ENCODE assay signal across 8 mouse cellular contexts in the genomic region with DNA sequence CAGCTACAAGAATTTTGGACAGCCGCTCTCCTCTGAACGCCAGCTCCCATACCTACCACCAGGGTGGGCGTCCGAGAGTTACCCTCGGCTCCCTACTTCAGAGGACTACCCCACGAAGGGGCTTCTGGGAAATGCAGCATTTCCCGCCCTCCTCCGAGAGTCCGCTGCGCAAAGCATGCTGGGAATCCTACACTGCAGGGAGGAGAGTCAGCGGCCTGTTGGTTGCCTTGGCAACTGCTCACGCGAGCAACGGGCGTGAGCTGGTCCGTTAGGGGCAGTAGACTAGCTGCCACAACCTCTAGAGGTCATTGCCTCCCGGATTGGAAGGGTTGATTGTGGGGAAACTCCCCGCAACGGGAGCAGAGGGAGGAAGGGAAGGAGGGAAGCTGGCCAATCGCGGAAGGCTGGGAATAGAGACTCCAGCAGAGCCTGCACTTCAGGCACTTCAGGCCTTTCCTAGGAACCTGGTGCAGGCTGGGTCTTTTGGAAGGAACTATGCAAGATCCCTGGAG. TPM values are rescaled to one million over a fixed set of nuclear protein-coding genes. Genes with fewer than 3 reads are reported as not detected.
DNase-seq lines count a peak whose midpoint lies in the region; ATAC-seq and TF ChIP-seq lines count a peak whose summit lies in the region.

Gstt2 (minus strand) TSS at position 177 of the 512 bp plus-strand sequence.

- peaks cover 51% of the 10 kb centered on the region for H3K4me1 ChIP-seq in G1E (ENCODE audit: insufficient read depth, low read depth, low read length)
- H3K4me1 ChIP-seq in forebrain, embryonic 15.5 days = peaks cover 37% of the 10 kb centered on the region
- H3K4me1 ChIP-seq in liver, embryonic 16.5 days (ENCODE audit: control insufficient read depth, low read depth, low read length) = peaks cover 47% of the 10 kb centered on the region
- H3K4me1 ChIP-seq in neural tube, embryonic 12.5 days = peaks cover 19% of the 10 kb centered on the region
- no peaks in the 10 kb centered on the region; the same call in none of the 2 replicates for H3K4me1 ChIP-seq in stomach, postnatal 0 days (replicated peaks; ENCODE audit: control insufficient read depth, insufficient read depth)

- H3K27me3 ChIP-seq in G1E (ENCODE audit: insufficient read depth, low read length) = peaks cover 14% of the 10 kb centered on the region; the same call in 1 of the 2 replicates
- peaks cover 20% of the 10 kb centered on the region for H3K27me3 ChIP-seq in forebrain, embryonic 15.5 days
- H3K27me3 ChIP-seq in liver, embryonic 16.5 days (ENCODE audit: control insufficient read depth, insufficient read depth, low read depth, low read length) = peaks cover 14% of the 10 kb centered on the region
- peaks cover 23% of the 10 kb centered on the region for H3K27me3 ChIP-seq in neural tube, embryonic 12.5 days (replicated peaks)
- no peaks in the 10 kb centered on the region for H3K27me3 ChIP-seq in stomach, postnatal 0 days (ENCODE audit: control insufficient read depth, insufficient read depth, low read length)

- peak within 1 kb of the TSS; percentile 76 for H3K27ac ChIP-seq in forebrain, embryonic 15.5 days (replicated peaks)
- H3K27ac ChIP-seq in liver, embryonic 16.5 days (ENCODE audit: low read length) = peak within 1 kb of the TSS; percentile 84
- H3K27ac ChIP-seq in neural tube, embryonic 12.5 days = 0 out of 2 replicates have a peak within 1 kb of the TSS, but pooled peaks have one; percentile 13
- peak within 1 kb of the TSS; percentile 64 for H3K27ac ChIP-seq in stomach, postnatal 0 days (replicated peaks)

- peak within 1 kb of the TSS; percentile 59 for H3K9ac ChIP-seq in forebrain, embryonic 15.5 days (replicated peaks)
- peak within 1 kb of the TSS; percentile 85 for H3K9ac ChIP-seq in liver, embryonic 16.5 days (ENCODE audit: low read depth, low read length)
- H3K9ac ChIP-seq in neural tube, embryonic 12.5 days = peak within 1 kb of the TSS; percentile 51
- peak within 1 kb of the TSS; percentile 53 for H3K9ac ChIP-seq in stomach, postnatal 0 days (ENCODE audit: low read length)

- H3K36me3 ChIP-seq in G1E (replicated peaks) = peaks cover 4% of the 10 kb centered on the region
- no peaks in the 10 kb centered on the region for H3K36me3 ChIP-seq in forebrain, embryonic 15.5 days
- no peaks in the 10 kb centered on the region for H3K36me3 ChIP-seq in liver, embryonic 16.5 days (ENCODE audit: control insufficient read depth, insufficient read depth)
- no peaks in the 10 kb centered on the region for H3K36me3 ChIP-seq in neural tube, embryonic 12.5 days
- H3K36me3 ChIP-seq in stomach, postnatal 0 days (ENCODE audit: control insufficient read depth, insufficient read depth, low read length) = no peaks in the 10 kb centered on the region

- no peak for TF ChIP-seq EP300 in stomach, postnatal 0 days (optimal IDR thresholded peaks at IDR 0.05)

- intact Hi-C loops in heart, postnatal 14 days (cut with DNase I) = loop anchor here (5.0 kb wide), 1 partner anchor 250 kb away; the partner anchor contains the start of gene Ggt5

- peak within 1 kb of the TSS; percentile 68 for H3K4me3 ChIP-seq in G1E (ENCODE audit: low read depth, low read length)
- H3K4me3 ChIP-seq in forebrain, embryonic 15.5 days = peak within 1 kb of the TSS; percentile 50
- peak within 1 kb of the TSS; percentile 77 for H3K4me3 ChIP-seq in liver, embryonic 16.5 days (ENCODE audit: low read depth, low read length)
- peak within 1 kb of the TSS; percentile 38 for H3K4me3 ChIP-seq in neural tube, embryonic 12.5 days
- peak within 1 kb of the TSS; percentile 39 for H3K4me3 ChIP-seq in stomach, postnatal 0 days (ENCODE audit: low read depth, low read length)

- ATAC-seq in G1E (ENCODE audit: extremely low read depth, insufficient number of reproducible peaks, low FRiP score, poor library complexity, severe bottlenecking) = peak; percentile 75
- peak; percentile 84 for ATAC-seq in forebrain, embryonic 15.5 days (replicated peaks)
- ATAC-seq in liver, embryonic 16.5 days (ENCODE audit: low read depth) = peak; percentile 88
- ATAC-seq in neural tube, embryonic 12.5 days (ENCODE audit: low FRiP score, low read depth) = peak; percentile 92
- peak; percentile 69 for ATAC-seq in stomach, postnatal 0 days (ENCODE audit: low FRiP score, low TSS enrichment)

- H3K4me2 ChIP-seq in forebrain, embryonic 15.5 days (replicated peaks) = peak within 1 kb of the TSS; percentile 65
- H3K4me2 ChIP-seq in liver, embryonic 16.5 days (ENCODE audit: low read depth, low read length) = peak within 1 kb of the TSS; percentile 93
- peak within 1 kb of the TSS; percentile 64 for H3K4me2 ChIP-seq in neural tube, embryonic 12.5 days (replicated peaks)
- peak within 1 kb of the TSS; percentile 60 for H3K4me2 ChIP-seq in stomach, postnatal 0 days (replicated peaks; ENCODE audit: low read depth)

- no peaks in the 10 kb centered on the region for H3K9me3 ChIP-seq in G1E (replicated peaks)
- no peaks in the 10 kb centered on the region for H3K9me3 ChIP-seq in forebrain, embryonic 15.5 days
- no peaks in the 10 kb centered on the region for H3K9me3 ChIP-seq in liver, embryonic 16.5 days (replicated peaks; ENCODE audit: control insufficient read depth, low read length)
- H3K9me3 ChIP-seq in neural tube, embryonic 12.5 days = no peaks in the 10 kb centered on the region
- H3K9me3 ChIP-seq in stomach, postnatal 0 days (ENCODE audit: control insufficient read depth, low read length) = no peaks in the 10 kb centered on the region

- TF ChIP-seq CTCF in G1E (IDR thresholded peaks at IDR 0.05; ENCODE audit: low read depth, low read length) = no peak
- TF ChIP-seq CTCF in stomach, postnatal 0 days (IDR thresholded peaks at IDR 0.05; ENCODE audit: low read depth) = peak; percentile 71

- WGBS in forebrain, embryonic 15.5 days = under 1% methylated on average over 21 of the region's 21 CpGs
- WGBS in large intestine, adult 2 months = under 1% methylated on average over 21 of the region's 21 CpGs
- WGBS in liver, embryonic 16.5 days (ENCODE audit: insufficient replicate concordance) = 0% methylated on average over 21 of the region's 21 CpGs
- under 1% methylated on average over 21 of the region's 21 CpGs for WGBS in neural tube, embryonic 12.5 days
- under 1% methylated on average over 21 of the region's 21 CpGs for WGBS in stomach, postnatal 0 days

- DNase-seq in G1E (ENCODE audit: low spot score) = peak; percentile 64
- peak; percentile 93 for DNase-seq in cerebellum, adult 11-12 months
- DNase-seq in heart, postnatal 14 days = peak; percentile 91 to 95
- DNase-seq in large intestine, adult 2 months (ENCODE audit: low read depth, low spot score) = peak; percentile 88
- peak; percentile 88 for DNase-seq in stomach, postnatal 0 days (ENCODE audit: low spot score)

RNA-seq across cellular contexts. Expression of gene Gstt2, which starts in this region (rescaled TPM):
- 49.2 and 57.0 TPM in 2 replicates for total RNA-seq in G1E (2014; fragmentation: Nextera tagmentation)
- total RNA-seq in G1E (2017) = 68.9 and 87.8 TPM in 2 replicates
- polyA plus RNA-seq in G1E (2012) = 8.7 and 12.2 TPM in 2 replicates
- 3.9 and 5.1 TPM in 2 replicates for polyA plus RNA-seq in forebrain, embryonic 15.5 days (2015; fragmentation: Nextera tagmentation; extraction: Ambion mirVana)
- total RNA-seq in heart, postnatal 14 days (2021) = 10 to 100 TPM in 1 of 2 experiments, 1 to 10 TPM in 1; 9.4 to 12.1 TPM
- 115 and 146 TPM in 2 replicates for polyA plus RNA-seq in large intestine, adult 2 months (2012; rRNA removed)
- 54.3 and 56.7 TPM in 2 replicates for polyA plus RNA-seq in liver, embryonic 16.5 days (2015; fragmentation: Nextera tagmentation; extraction: Ambion mirVana)
- 8.4 and 8.9 TPM in 2 replicates for polyA plus RNA-seq in neural tube, embryonic 12.5 days (2016; fragmentation: Nextera tagmentation; extraction: Ambion mirVana)
- 77.4 and 81.0 TPM in 2 replicates for polyA plus RNA-seq in stomach, postnatal 0 days (2015; fragmentation: Nextera tagmentation; extraction: Ambion mirVana)

Comparison
In these comparisons a context has a peak if more than half of its experiments do, and no peak if none do; other contexts are left out.
1. Peak in every context shown above with its lines: DNase-seq, ATAC-seq, H3K4me3 ChIP-seq and H3K27ac ChIP-seq.
2. H3K27ac ChIP-seq: peak in every context shown above with its lines; median percentile 84 in liver, embryonic 16.5 days; 76 in forebrain, embryonic 15.5 days; 64 in stomach, postnatal 0 days; 13 in neural tube, embryonic 12.5 days.